Mouse (Mus musculus): ENCODE data around the gene Npcd. TPM values are rescaled to one million over a fixed set of nuclear protein-coding genes. Genes with fewer than 3 reads are reported as not detected.

The Npcd gene
- polyA plus RNA-seq, 1 experiment from 2014 or later = 0.64 TPM

DNA sequence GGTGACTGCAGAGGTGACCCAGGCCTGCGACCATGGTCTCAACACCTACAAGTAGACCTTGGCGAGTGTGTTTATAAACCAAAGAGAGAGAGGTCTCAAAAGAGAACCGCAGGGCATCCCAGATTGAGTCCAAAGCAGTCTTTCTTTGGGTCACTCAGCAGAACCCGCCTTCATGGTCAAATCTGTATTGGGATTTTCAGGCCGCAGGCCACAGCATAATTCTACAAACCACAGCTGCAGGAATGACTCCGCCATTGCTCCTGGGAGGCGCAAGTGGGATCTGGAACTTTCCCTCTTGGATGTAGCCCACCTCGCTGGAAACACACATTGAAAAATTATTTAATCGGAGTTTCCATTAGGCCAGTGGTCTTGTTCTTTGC is 834 bp upstream of the Npcd start:
- 62% methylated on average over 9 of the region's 9 CpGs for WGBS (ENCODE audit: insufficient replicate concordance)
- Histone ChIP-seq H3K9me3 (replicated peaks; ENCODE audit: control insufficient read depth, low read length) (no peaks in the 10 kb centered on the region), H3K9ac (ENCODE audit: low read depth, low read length) (peak overlapping the region; percentile 62; the same call in 1 of the 2 replicates), H3K4me2 (peak overlapping the region; percentile 82), H3K36me3 (ENCODE audit: control insufficient read depth, insufficient read depth, low read length) (no peaks in the 10 kb centered on the region), H3K27me3 (ENCODE audit: control insufficient read depth, insufficient read depth, low read length) (no peaks in the 10 kb centered on the region), H3K4me3 (ENCODE audit: low read depth, low read length) (peak overlapping the region; percentile 87), H3K27ac (ENCODE audit: low read depth, low read length) (peak overlapping the region; percentile 61), H3K4me1 (ENCODE audit: control insufficient read depth, insufficient read depth, low read length) (peaks cover 18% of the 10 kb centered on the region)
- no peak for ATAC-seq (replicated peaks; ENCODE audit: insufficient number of reproducible peaks, low FRiP score, low TSS enrichment)

DNA sequence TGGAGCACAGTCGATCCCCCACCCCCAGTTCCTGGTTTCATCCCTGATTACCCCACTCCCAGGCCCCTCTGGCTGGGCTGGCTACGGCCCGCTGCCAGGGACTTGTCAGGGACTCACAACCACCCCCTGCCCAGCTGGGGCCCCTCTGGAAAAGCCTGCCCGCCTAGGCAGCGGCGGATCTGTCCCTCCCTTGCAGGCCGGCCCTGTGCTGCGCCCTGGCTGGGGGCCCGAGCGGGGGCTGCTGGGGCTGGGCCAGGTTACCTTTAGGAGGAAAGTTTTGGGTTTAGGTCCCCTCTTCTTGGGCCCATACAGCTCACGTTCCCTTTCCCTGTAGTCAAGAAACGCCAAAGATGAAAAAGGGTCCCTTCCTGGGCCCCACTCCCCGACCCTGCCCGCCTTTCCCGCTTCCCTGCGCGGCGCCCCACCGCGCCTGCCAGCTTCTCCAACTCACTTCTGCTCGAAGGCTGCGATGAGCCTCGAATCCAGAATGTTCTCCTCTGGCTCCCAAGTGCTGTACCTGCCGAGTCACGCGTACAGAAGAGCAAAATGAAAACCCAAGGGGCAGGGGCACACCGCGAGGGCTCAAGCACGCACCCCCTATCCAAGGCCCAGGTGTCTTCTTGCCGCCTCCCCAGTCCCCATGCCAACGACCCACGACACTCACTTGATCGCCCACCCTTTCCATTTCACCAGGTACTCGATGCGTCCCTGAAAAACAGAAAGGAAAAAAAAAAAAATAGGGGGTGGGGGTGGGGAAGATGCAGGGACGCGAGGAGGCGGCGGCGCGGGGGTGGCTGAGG is 586 bp downstream of the Npcd start:
- peak overlapping the region; percentile 82 for H3K4me2 ChIP-seq
- WGBS (ENCODE audit: insufficient replicate concordance) = under 1% methylated on average over 41 of the region's 41 CpGs
- peak overlapping the region; percentile 87 for H3K4me3 ChIP-seq (ENCODE audit: low read depth, low read length)
- no peaks in the 10 kb centered on the region for H3K27me3 ChIP-seq (ENCODE audit: control insufficient read depth, insufficient read depth, low read length)
- ATAC-seq (replicated peaks; ENCODE audit: insufficient number of reproducible peaks, low FRiP score, low TSS enrichment) = peak; percentile 9; the same call in 1 of the 2 replicates
- peaks cover 23% of the 10 kb centered on the region for H3K4me1 ChIP-seq (ENCODE audit: control insufficient read depth, insufficient read depth, low read length)
- no peaks in the 10 kb centered on the region for H3K36me3 ChIP-seq (ENCODE audit: control insufficient read depth, insufficient read depth, low read length)
- peak overlapping the region; percentile 90 for H3K9ac ChIP-seq (ENCODE audit: low read depth, low read length)
- peak overlapping the region; percentile 80 for H3K27ac ChIP-seq (ENCODE audit: low read depth, low read length)
- H3K9me3 ChIP-seq (replicated peaks; ENCODE audit: control insufficient read depth, low read length) = no peaks in the 10 kb centered on the region

DNA sequence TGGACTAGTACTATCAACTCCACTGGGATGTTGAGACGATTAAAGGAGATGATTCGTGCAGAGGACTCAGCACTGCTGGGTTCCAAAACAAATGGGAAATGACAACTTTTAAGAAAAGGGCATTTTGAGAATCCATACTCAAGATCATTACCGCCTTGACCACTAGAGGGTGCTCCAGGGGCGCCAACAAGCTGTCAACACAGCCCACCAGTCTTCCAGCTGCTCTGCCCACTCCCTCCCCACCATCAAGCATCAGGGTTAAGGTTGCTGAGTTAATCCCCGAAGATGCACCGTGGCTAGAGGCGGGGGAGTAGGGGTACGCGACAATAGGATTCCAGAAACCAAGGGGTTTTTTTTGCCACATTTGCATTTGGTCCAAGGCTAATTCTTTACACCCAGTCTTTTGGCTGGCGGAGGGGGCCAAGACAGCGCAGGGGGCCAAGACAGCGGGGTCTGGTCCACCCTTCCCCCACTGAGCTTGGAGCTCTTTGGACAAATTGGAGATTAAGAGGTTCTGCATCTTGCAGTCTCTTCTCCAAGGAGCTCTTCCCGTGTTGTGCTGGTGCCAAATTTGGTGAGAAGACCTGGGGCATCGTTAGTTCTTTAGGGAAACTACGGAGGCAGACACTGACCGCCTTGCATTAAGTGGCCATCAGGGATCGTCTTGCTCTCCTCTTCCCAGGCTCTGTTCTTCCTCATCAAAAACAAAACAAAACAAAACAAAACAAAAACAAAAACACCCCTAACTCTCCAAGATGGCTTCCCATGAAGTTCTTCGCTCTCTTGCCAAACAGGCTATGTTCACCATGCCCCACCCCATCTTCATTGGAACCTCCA is 1.8 kb downstream of the Npcd start:
- Histone ChIP-seq H3K4me1 (ENCODE audit: control insufficient read depth, insufficient read depth, low read length) (peaks cover 24% of the 10 kb centered on the region), H3K4me3 (ENCODE audit: low read depth, low read length) (peak overlapping the region; percentile 87), H3K27me3 (ENCODE audit: control insufficient read depth, insufficient read depth, low read length) (no peaks in the 10 kb centered on the region), H3K36me3 (ENCODE audit: control insufficient read depth, insufficient read depth, low read length) (peaks cover 1% of the 10 kb centered on the region; the same call in 1 of the 2 replicates), H3K9me3 (replicated peaks; ENCODE audit: control insufficient read depth, low read length) (no peaks in the 10 kb centered on the region), H3K4me2 (peak overlapping the region; percentile 82), H3K9ac (ENCODE audit: low read depth, low read length) (peak overlapping the region; percentile 90; the same call in 1 of the 2 replicates), H3K27ac (ENCODE audit: low read depth, low read length) (no peak overlapping the region)
- WGBS (ENCODE audit: insufficient replicate concordance) = 27% methylated on average over 18 of the region's 18 CpGs
- ATAC-seq (replicated peaks; ENCODE audit: insufficient number of reproducible peaks, low FRiP score, low TSS enrichment) = no peak

DNA sequence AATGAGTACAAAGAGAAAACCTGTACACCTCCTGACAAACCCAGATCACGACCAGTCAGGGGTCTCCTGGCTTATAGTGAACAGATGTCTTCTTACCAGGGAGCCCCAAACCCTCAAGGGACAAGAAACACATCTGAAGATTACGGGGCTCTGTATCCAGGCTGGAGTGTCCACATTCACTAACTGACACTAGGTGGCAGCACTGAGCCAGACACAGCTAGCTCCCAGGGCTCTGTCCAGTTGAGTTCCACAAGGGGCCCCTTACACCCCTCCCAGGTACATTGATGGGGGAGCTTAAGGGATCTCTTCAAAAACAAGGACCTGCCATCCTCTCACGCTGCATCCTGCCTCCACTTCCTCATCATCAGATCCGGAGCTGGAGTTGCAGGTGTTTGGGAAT is 3.6 kb downstream of the Npcd start:
- Histone ChIP-seq H3K27ac (ENCODE audit: low read depth, low read length) (no peak overlapping the region), H3K4me3 (ENCODE audit: low read depth, low read length) (no peak overlapping the region), H3K36me3 (ENCODE audit: control insufficient read depth, insufficient read depth, low read length) (peaks cover 3% of the 10 kb centered on the region; the same call in 1 of the 2 replicates), H3K27me3 (ENCODE audit: control insufficient read depth, insufficient read depth, low read length) (no peaks in the 10 kb centered on the region), H3K4me1 (ENCODE audit: control insufficient read depth, insufficient read depth, low read length) (peaks cover 24% of the 10 kb centered on the region), H3K4me2 (no peak overlapping the region), H3K9ac (ENCODE audit: low read depth, low read length) (no peak overlapping the region), H3K9me3 (replicated peaks; ENCODE audit: control insufficient read depth, low read length) (no peaks in the 10 kb centered on the region)
- ATAC-seq (replicated peaks; ENCODE audit: insufficient number of reproducible peaks, low FRiP score, low TSS enrichment) = no peak
- WGBS (ENCODE audit: insufficient replicate concordance) = 13% methylated on average over 4 of the region's 4 CpGs

DNA sequence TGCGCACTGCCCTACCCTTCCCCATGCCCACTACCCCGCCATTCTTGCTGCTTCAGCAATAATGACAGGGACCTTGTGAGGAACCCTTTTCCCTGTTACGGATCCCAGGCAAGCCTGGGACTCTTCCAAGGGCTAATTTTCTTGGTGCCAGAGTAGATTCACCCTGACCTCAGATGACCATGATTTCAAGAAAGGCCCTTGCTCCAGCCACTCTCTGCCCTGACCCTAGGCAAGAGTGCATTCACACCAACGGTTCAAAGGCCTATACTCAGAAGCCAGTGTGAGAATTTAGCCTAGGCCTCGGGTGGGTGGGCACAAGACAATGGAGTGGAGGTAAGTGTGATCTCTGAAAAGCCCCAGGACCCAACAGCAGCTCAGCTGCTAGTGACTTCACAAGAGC is 4.6 kb downstream of the Npcd start:
- no peaks in the 10 kb centered on the region for H3K9me3 ChIP-seq (replicated peaks; ENCODE audit: control insufficient read depth, low read length)
- WGBS (ENCODE audit: insufficient replicate concordance) = 74% methylated on average over 5 of the region's 5 CpGs
- H3K36me3 ChIP-seq (ENCODE audit: control insufficient read depth, insufficient read depth, low read length) = peaks cover 3% of the 10 kb centered on the region; the same call in 1 of the 2 replicates
- ATAC-seq (replicated peaks; ENCODE audit: insufficient number of reproducible peaks, low FRiP score, low TSS enrichment) = no peak
- peaks cover 24% of the 10 kb centered on the region for H3K4me1 ChIP-seq (ENCODE audit: control insufficient read depth, insufficient read depth, low read length)
- no peak overlapping the region for H3K4me3 ChIP-seq (ENCODE audit: low read depth, low read length)
- H3K4me2 ChIP-seq = no peak overlapping the region
- H3K27ac ChIP-seq (ENCODE audit: low read depth, low read length) = no peak overlapping the region
- H3K9ac ChIP-seq (ENCODE audit: low read depth, low read length) = no peak overlapping the region
- H3K27me3 ChIP-seq (ENCODE audit: control insufficient read depth, insufficient read depth, low read length) = no peaks in the 10 kb centered on the region

DNA sequence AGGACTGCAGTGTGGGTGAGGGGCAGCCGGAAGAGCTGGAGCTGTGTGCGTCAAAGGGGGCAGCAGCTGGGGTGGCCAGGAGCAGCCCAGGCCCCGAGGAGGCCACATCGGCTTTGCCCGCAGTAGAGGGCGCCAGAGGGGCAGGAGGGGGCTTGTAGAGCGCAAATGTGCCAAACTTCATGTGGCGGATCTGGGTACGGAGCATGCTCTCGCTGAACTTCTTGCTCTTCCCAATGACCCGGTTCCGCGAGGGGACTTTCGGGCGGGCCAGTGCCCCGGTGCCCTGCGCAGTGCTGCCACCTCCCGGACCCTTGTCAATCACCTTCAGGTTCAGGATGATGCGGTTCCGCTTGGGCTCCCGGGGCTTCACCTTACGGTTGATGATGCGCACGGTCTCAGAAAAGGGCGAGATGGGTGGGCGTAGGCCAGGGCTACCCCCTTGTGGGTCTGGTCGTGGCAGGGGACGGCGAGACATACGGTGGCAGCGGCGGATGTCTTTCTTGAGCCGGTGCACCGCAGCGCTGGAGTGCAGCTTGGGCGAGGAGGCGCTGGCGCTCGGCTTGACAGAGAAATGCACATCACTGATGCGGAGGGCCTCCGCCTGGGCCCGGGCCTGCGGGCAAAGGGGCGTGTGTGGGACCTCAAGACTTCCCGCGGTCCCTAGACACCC is 5.5 kb downstream of the Npcd start:
- Histone ChIP-seq H3K4me3 (ENCODE audit: low read depth, low read length) (no peak overlapping the region), H3K36me3 (ENCODE audit: control insufficient read depth, insufficient read depth, low read length) (peaks cover 3% of the 10 kb centered on the region; the same call in 1 of the 2 replicates), H3K4me1 (ENCODE audit: control insufficient read depth, insufficient read depth, low read length) (peaks cover 26% of the 10 kb centered on the region), H3K9me3 (replicated peaks; ENCODE audit: control insufficient read depth, low read length) (no peaks in the 10 kb centered on the region), H3K9ac (ENCODE audit: low read depth, low read length) (no peak overlapping the region), H3K4me2 (peak overlapping the region; percentile 36), H3K27ac (ENCODE audit: low read depth, low read length) (no peak overlapping the region), H3K27me3 (ENCODE audit: control insufficient read depth, insufficient read depth, low read length) (no peaks in the 10 kb centered on the region)
- WGBS (ENCODE audit: insufficient replicate concordance) = 44% methylated on average over 46 of the region's 46 CpGs
- ATAC-seq (replicated peaks; ENCODE audit: insufficient number of reproducible peaks, low FRiP score, low TSS enrichment) = no peak

DNA sequence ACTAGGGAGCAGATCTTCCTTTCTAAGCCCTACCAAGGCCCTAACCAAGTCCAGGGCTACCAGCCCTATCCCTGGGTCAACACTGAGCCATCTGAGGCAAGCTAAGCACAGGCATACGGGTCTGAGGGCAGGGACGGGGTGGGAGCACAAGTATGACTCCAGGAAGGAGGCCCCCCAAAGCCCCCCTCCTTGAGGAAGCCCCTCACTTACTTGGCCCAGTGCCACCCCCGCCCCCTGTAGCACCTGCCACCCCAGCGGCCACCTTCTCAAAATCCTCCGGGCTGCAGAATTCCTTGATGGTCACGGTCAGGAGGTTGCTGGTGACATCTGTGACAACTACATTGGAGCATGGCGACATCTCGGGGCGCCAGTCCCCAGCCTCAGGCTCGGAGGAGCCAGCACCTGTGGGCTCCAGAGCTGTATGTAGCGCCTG is 6.2 kb downstream of the Npcd start:
- no peak for ATAC-seq (replicated peaks; ENCODE audit: insufficient number of reproducible peaks, low FRiP score, low TSS enrichment)
- no peak overlapping the region for H3K27ac ChIP-seq (ENCODE audit: low read depth, low read length)

DNA sequence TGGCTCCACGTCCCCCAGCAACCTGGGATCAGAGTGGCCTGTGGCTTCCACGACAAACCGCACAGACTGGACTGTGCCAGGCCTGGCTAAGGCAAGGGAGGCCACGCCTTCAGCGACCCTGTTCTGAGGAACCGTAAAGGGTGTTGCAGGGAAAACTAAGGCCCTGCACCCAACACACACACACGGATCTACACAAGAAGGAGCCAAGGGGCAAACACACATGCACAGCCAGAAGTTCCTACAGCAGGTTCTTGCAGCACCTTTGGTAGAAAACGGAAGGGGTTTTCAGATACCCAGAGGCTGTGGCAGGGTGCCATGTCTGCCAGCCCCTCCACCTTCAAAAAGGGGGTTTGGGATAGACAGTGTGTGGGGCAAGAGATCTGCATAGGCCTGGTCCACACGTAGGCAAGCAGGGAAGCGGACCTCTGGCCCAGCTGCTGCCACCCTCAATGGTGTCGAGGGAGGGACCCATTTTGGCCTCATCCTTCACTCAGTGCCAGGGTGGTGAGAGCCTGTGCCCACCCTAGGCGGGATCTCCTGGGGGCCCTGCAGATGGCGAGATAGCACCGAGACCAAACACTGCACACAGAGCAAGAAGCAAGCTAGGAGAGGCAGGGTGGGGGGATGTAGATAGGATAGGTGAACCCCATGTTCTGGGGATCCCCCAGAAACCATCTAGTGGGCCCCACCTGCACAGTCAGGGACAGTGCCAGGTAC is 6.8 kb downstream of the Npcd start:
- Histone ChIP-seq H3K9ac (ENCODE audit: low read depth, low read length) (no peak overlapping the region), H3K4me1 (ENCODE audit: control insufficient read depth, insufficient read depth, low read length) (peaks cover 21% of the 10 kb centered on the region), H3K4me3 (ENCODE audit: low read depth, low read length) (no peak overlapping the region), H3K4me2 (no peak overlapping the region), H3K27ac (ENCODE audit: low read depth, low read length) (no peak overlapping the region), H3K36me3 (ENCODE audit: control insufficient read depth, insufficient read depth, low read length) (peaks cover 6% of the 10 kb centered on the region; the same call in 1 of the 2 replicates), H3K27me3 (ENCODE audit: control insufficient read depth, insufficient read depth, low read length) (no peaks in the 10 kb centered on the region), H3K9me3 (replicated peaks; ENCODE audit: control insufficient read depth, low read length) (no peaks in the 10 kb centered on the region)
- ATAC-seq (replicated peaks; ENCODE audit: insufficient number of reproducible peaks, low FRiP score, low TSS enrichment) = no peak
- 89% methylated on average over 14 of the region's 14 CpGs for WGBS (ENCODE audit: insufficient replicate concordance)

More for the DNA sequence above, 6.2 kb downstream of the Npcd start:
- Histone ChIP-seq H3K9me3 (replicated peaks; ENCODE audit: control insufficient read depth, low read length) (no peaks in the 10 kb centered on the region), H3K36me3 (ENCODE audit: control insufficient read depth, insufficient read depth, low read length) (peaks cover 6% of the 10 kb centered on the region; the same call in 1 of the 2 replicates), H3K4me1 (ENCODE audit: control insufficient read depth, insufficient read depth, low read length) (peaks cover 21% of the 10 kb centered on the region), H3K27me3 (ENCODE audit: control insufficient read depth, insufficient read depth, low read length) (no peaks in the 10 kb centered on the region), H3K4me3 (ENCODE audit: low read depth, low read length) (no peak overlapping the region), H3K4me2 (no peak overlapping the region), H3K9ac (ENCODE audit: low read depth, low read length) (no peak overlapping the region)
- 85% methylated on average over 11 of the region's 11 CpGs for WGBS (ENCODE audit: insufficient replicate concordance)
